Mouse (Mus musculus) liver, embryonic 14.5 days (tissue): Measurements from ENCODE around the gene Psmd7. TPM values are rescaled to one million over a fixed set of nuclear protein-coding genes. Genes with fewer than 3 reads are reported as not detected.

Experiments
- ATAC-seq: fragments of 200-750 bp; cut with Nextera tagmentation; 2 replicates; pipeline ENCODE4 v1.8.0; 2017; ENCODE audit warnings: moderate number of reproducible peaks, mild to moderate bottlenecking, moderate library complexity; ENCODE audit not compliant: insufficient read depth
- DNase-seq, 3 experiments: peaks; one replicate each; pipeline ENCODE4 v3.0.0-alpha.2; 2012 to 2013; ENCODE audit warnings: low read depth in 3 of 3, low spot score in 3 of 3
- H3K27ac ChIP-seq: fragments of 300-500 bp; sonication (generic); 2 replicates; pipeline ENCODE4 v1.5.1; 2014; ENCODE audit warnings: moderate library complexity, mild to moderate bottlenecking, control low read depth, inconsistent platforms
- H3K27me3 ChIP-seq: fragments of 300-500 bp; sonication (generic); 2 replicates; pipeline ENCODE4 v1.6.1; 2014; ENCODE audit warnings: mild to moderate bottlenecking, low read length, moderate library complexity; ENCODE audit not compliant: control insufficient read depth, insufficient read depth
- H3K36me3 ChIP-seq: fragments of 300-500 bp; sonication (generic); replicated peaks from 2 replicates; pipeline ENCODE4 v1.6.1; 2014; ENCODE audit warnings: low read depth; ENCODE audit not compliant: control insufficient read depth, insufficient read depth
- H3K4me1 ChIP-seq, 2 experiments: fragments of 200-500 bp in 1 of 2; fragments of 300-500 bp in 1 of 2; sonication (generic) in 1 of 2; replicated peaks; 2 replicates each; pipeline ENCODE4 v1.6.1; 2012 to 2014; ENCODE audit warnings: antibody characterized with exemption in 1 of 2, inconsistent platforms in 1 of 2, low read length in 1 of 2; ENCODE audit not compliant: control insufficient read depth in 2 of 2, insufficient read depth in 2 of 2
- H3K4me2 ChIP-seq: fragments of 300-500 bp; sonication (generic); 2 replicates; pipeline ENCODE4 v1.6.1; 2014; ENCODE audit warnings: low read depth, mild to moderate bottlenecking, control low read depth, moderate library complexity
- H3K4me3 ChIP-seq, 2 experiments: fragments of 200-500 bp in 1 of 2; fragments of 300-500 bp in 1 of 2; sonication (generic) in 1 of 2; 2 replicates each; pipeline ENCODE4 v1.5.1; 2012 to 2014; ENCODE audit warnings: low read depth in 2 of 2, low read length in 2 of 2, mild to moderate bottlenecking in 2 of 2, control low read depth in 1 of 2, inconsistent platforms in 1 of 2, moderate library complexity in 1 of 2; ENCODE audit not compliant: insufficient read depth in 1 of 2
- H3K9ac ChIP-seq: fragments of 300-500 bp; sonication (generic); replicated peaks from 2 replicates; pipeline ENCODE4 v1.6.1; 2014; ENCODE audit warnings: mild to moderate bottlenecking, control low read depth, moderate library complexity
- H3K9me3 ChIP-seq: fragments of 300-500 bp; sonication (generic); 2 replicates; pipeline ENCODE4 v1.6.1; 2016; ENCODE audit warnings: low read length, mixed read lengths; ENCODE audit not compliant: control insufficient read depth
- CTCF ChIP-seq: IDR thresholded peaks from 2 replicates; pipeline ENCODE4 v1.5.1; 2016; ENCODE audit warnings: antibody characterized with exemption, low read depth, control low read depth
- EP300 ChIP-seq: IDR thresholded peaks from 2 replicates; pipeline ENCODE4 v1.6.1; 2016; ENCODE audit warnings: antibody characterized with exemption, low read depth
- WGBS: fragments of 180-500 bp; shearing (Covaris S2); extraction: QIAGEN DNeasy Blood & Tissue Kit; methylation state at CpG from one replicate; pipeline ENCODE4 v1.1.7; 2014; ENCODE audit not compliant: insufficient replicate concordance; 5-methylcytosine and 5-hydroxymethylcytosine counted together
- polyA plus RNA-seq, 2 experiments: library from polyadenylated mRNA; depleted of rRNA in 1 of 2; stranded (reverse) in 1 of 2; unstranded in 1 of 2; fragments of >200 nt; fragmentation: Nextera tagmentation in 1 of 2; extraction: Ambion mirVana in 1 of 2; gene quantifications; 2 replicates each; pipeline versions ENCODE4 v1.2.1 to v1.2.3; 2012 to 2014

Psmd7 gene
- polyA plus RNA-seq, 2 experiments: 77.4 to 133 TPM

- no peak for ATAC-seq
Observed at GRCm38 (mm10) chr8:107621930-107622623, 33.8 kb upstream of the Psmd7 start.

GRCm38 (mm10) chr8:107621136-107621535 is 32.9 kb upstream of the Psmd7 start:
- H3K9me3 ChIP-seq: no peaks in the 10 kb centered on the region
- H3K4me3 ChIP-seq: no peak overlapping the region
- no peaks in the 10 kb centered on the region for H3K36me3 ChIP-seq
- H3K4me1 ChIP-seq: peaks cover 0 to 4% of the 10 kb centered on the region in 2 experiments; a peak in 1 of 4 replicates
- WGBS: 15% methylated on average over 3 of the region's 3 CpGs
- no peak overlapping the region for H3K9ac ChIP-seq
- ATAC-seq (no peak), DNase-seq (no peak)
- no peaks in the 10 kb centered on the region for H3K27me3 ChIP-seq
- H3K4me2 ChIP-seq: no peak overlapping the region
- TF ChIP-seq CTCF (no peak), EP300 (no peak)
- H3K27ac ChIP-seq: no peak overlapping the region

More at GRCm38 (mm10) chr8:107621930-107622623, 33.8 kb upstream of the Psmd7 start:
- Histone ChIP-seq H3K27me3 (no peaks in the 10 kb centered on the region), H3K4me2 (no peak overlapping the region), H3K4me1 (peaks cover 0 to 4% of the 10 kb centered on the region in 2 experiments; a peak in 1 of 4 replicates), H3K27ac (no peak overlapping the region), H3K9ac (no peak overlapping the region), H3K36me3 (no peaks in the 10 kb centered on the region), H3K4me3 (no peak overlapping the region), H3K9me3 (no peaks in the 10 kb centered on the region)
- WGBS: 67% methylated on average over 10 of the region's 10 CpGs
- DNase-seq: no peak
- TF ChIP-seq CTCF (no peak), EP300 (no peak)

GRCm38 (mm10) chr8:107618499-107618898 is 30.2 kb upstream of the Psmd7 start:
- Histone ChIP-seq H3K4me1 (peaks cover 0 to 4% of the 10 kb centered on the region in 2 experiments; a peak in 1 of 4 replicates), H3K27me3 (no peaks in the 10 kb centered on the region), H3K4me3 (no peak overlapping the region), H3K27ac (no peak overlapping the region), H3K36me3 (no peaks in the 10 kb centered on the region), H3K9me3 (no peaks in the 10 kb centered on the region), H3K4me2 (no peak overlapping the region), H3K9ac (no peak overlapping the region)
- TF ChIP-seq EP300 (no peak), CTCF (no peak)
- DNase-seq (no peak), ATAC-seq (no peak)
- WGBS: 80% methylated on average over 10 of the region's 10 CpGs

GRCm38 (mm10) chr8:107613411-107613810 is 25.1 kb upstream of the Psmd7 start:
- Histone ChIP-seq H3K4me2 (no peak overlapping the region), H3K4me3 (no peak overlapping the region), H3K9ac (no peak overlapping the region), H3K9me3 (no peaks in the 10 kb centered on the region), H3K27me3 (no peaks in the 10 kb centered on the region), H3K4me1 (no peaks in the 10 kb centered on the region), H3K27ac (no peak overlapping the region), H3K36me3 (no peaks in the 10 kb centered on the region)
- WGBS: 69% methylated on average over 6 of the region's 6 CpGs
- DNase-seq (no peak), ATAC-seq (no peak)
- no peak for TF ChIP-seq EP300
- TF ChIP-seq CTCF: no peak

- H3K4me2 ChIP-seq: no peak overlapping the region
- no peaks in the 10 kb centered on the region for H3K36me3 ChIP-seq
- ATAC-seq: no peak
- H3K9ac ChIP-seq: no peak overlapping the region
- H3K27me3 ChIP-seq: no peaks in the 10 kb centered on the region
- H3K9me3 ChIP-seq: no peaks in the 10 kb centered on the region
- H3K27ac ChIP-seq: no peak overlapping the region
- TF ChIP-seq CTCF (no peak), EP300 (no peak)
- 68% methylated on average over 11 of the region's 11 CpGs for WGBS
- no peak overlapping the region for H3K4me3 ChIP-seq
- no peaks in the 10 kb centered on the region for H3K4me1 ChIP-seq
- DNase-seq: no peak
Observed at GRCm38 (mm10) chr8:107610845-107611244, 22.6 kb upstream of the Psmd7 start.
